Mouse (Mus musculus) heart, embryonic 10.5 days (tissue): ENCODE results near the gene Dhx30. TPM values are rescaled to one million over a fixed set of nuclear protein-coding genes. Genes with fewer than 3 reads are reported as not detected.
"Not testable (repeated sequence)": the region's sequence is repeated elsewhere in the genome, so short reads cannot be mapped to it uniquely, and the experiment has no call there.

Experiments used
- DNase-seq: peaks from one replicate; pipeline ENCODE4 v3.0.0-alpha.2; 2017; ENCODE audit warnings: low spot score
- H3K27ac ChIP-seq: fragments of 300-500 bp; sonication (generic); 2 replicates; pipeline ENCODE4 v1.5.1; 2016; ENCODE audit warnings: mild to moderate bottlenecking
- H3K27me3 ChIP-seq: fragments of 300-500 bp; sonication (generic); 2 replicates; pipeline ENCODE4 v1.6.1; 2016; ENCODE audit warnings: mild to moderate bottlenecking; ENCODE audit not compliant: poor library complexity, insufficient read depth, severe bottlenecking
- H3K36me3 ChIP-seq: fragments of 300-500 bp; sonication (generic); 2 replicates; pipeline ENCODE4 v1.6.1; 2016; ENCODE audit warnings: mild to moderate bottlenecking, moderate library complexity
- H3K4me1 ChIP-seq: fragments of 300-500 bp; sonication (generic); 2 replicates; pipeline ENCODE4 v1.6.1; 2016; ENCODE audit warnings: mild to moderate bottlenecking
- H3K4me3 ChIP-seq: fragments of 300-500 bp; sonication (generic); 2 replicates; pipeline ENCODE4 v1.5.1; 2016; ENCODE audit warnings: mild to moderate bottlenecking, moderate library complexity
- H3K9me3 ChIP-seq: fragments of 300-500 bp; sonication (generic); 2 replicates; pipeline ENCODE4 v1.6.1; 2016; ENCODE audit warnings: mild to moderate bottlenecking, moderate library complexity
- WGBS: fragments of 180-500 bp; shearing (Covaris S2); methylation state at CpG from one replicate; pipeline ENCODE4 v1.1.7; 2016; 5-methylcytosine and 5-hydroxymethylcytosine counted together
- polyA plus RNA-seq: library from polyadenylated mRNA; unstranded; fragments of >200 nt; fragmentation: Nextera tagmentation; extraction: Ambion mirVana; gene quantifications from 2 replicates; pipeline ENCODE4 v1.2.1, GENCODE M21; 2016

Gene Dhx30
- polyA plus RNA-seq, 1 experiment from 2014 or later = 141 TPM

DNA sequence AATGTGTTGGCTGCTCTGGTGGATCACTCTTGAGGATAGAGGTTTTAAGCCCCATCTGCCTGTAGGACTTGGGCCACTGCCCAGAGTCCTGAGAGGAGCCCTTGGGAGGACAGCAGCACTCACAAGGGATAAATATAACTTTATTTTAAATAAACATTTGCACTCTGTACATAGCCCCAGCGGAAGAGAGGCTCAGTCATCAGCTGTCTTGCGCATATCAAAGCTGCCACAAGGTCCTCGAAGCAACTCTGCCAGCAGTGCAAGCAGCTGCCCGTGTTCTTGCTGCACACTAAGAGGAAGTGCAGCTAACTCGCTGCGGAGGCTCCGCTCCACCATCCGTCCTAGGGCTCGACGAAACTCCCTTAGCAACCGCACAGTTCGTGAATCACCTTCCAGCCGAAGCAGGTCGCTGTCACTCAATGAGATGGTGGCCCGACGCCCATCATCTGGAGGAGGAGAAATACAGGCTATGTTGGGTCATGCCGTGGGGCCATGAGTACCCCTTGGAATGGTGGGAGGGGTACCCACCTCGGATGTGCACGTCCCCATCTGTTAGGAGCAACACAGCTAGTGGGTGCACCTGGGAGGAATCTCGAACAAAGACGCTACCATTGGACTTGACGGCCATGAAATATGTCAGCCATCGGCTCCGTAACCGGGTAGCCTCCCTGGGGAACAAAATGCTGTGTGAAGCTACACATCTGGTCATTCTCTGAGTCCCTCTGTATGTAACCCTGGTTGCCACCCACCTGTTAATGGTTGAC is 33.2 kb downstream of the Dhx30 start:
- Histone ChIP-seq H3K27me3 (no peaks in the 10 kb centered on the region), H3K4me1 (0 out of 2 replicates have a peak, but pooled peaks cover 3% of the 10 kb centered on the region), H3K4me3 (no peak overlapping the region), H3K9me3 (no peaks in the 10 kb centered on the region), H3K36me3 (peaks cover 98% of the 10 kb centered on the region), H3K27ac (no peak overlapping the region)
- DNase-seq = no peak
- WGBS = 92% methylated on average over 25 of the region's 25 CpGs

DNA sequence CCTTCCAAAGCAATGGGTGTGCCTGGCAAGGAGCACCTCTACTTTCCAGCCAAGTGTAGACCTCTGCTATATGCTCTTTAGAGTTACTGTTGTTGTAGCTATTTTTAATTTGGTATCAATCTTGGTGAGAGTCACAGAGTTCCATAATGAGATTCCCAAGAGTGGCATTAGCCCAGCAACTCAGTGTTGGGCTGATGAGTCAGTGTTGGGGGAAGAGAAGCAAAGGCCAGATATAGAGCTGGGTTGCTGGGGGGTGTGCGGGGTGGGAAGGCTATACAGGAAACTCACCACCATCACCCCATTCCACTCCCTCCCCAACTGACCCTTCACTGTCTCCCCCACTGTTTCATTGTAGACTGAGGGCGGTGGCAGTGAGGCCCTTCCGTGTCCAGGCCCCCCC is 36.6 kb downstream of the Dhx30 start:
- 83% methylated on average over 3 of the region's 3 CpGs for WGBS
- DNase-seq = no peak
- Histone ChIP-seq H3K27ac (no peak overlapping the region), H3K4me3 (no peak overlapping the region), H3K36me3 (peaks cover 82% of the 10 kb centered on the region), H3K27me3 (no peaks in the 10 kb centered on the region), H3K9me3 (no peaks in the 10 kb centered on the region), H3K4me1 (peaks cover 3% of the 10 kb centered on the region; the same call in 1 of the 2 replicates)

DNA sequence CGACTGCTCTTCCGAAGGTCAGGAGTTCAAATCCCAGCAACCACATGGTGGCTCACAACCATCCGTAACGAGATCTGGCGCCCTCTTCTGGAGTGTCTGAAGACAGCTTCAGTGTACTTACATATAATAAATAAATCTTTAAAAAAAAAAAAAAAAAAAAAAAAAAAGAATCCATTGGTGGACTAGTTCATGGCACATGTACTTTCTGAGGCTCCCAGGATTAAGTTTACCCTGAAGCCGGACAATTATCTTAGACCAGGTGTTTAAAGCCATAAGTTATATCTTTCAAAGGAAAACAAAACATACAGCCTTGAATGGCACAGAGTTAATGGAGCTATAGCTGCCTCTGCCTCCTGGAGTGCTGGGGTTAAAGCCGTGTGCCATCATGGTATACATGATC is 41.2 kb downstream of the Dhx30 start:
- H3K36me3 ChIP-seq = peaks cover 75% of the 10 kb centered on the region
- WGBS = 77% methylated on average over 4 of the region's 7 CpGs

DNA sequence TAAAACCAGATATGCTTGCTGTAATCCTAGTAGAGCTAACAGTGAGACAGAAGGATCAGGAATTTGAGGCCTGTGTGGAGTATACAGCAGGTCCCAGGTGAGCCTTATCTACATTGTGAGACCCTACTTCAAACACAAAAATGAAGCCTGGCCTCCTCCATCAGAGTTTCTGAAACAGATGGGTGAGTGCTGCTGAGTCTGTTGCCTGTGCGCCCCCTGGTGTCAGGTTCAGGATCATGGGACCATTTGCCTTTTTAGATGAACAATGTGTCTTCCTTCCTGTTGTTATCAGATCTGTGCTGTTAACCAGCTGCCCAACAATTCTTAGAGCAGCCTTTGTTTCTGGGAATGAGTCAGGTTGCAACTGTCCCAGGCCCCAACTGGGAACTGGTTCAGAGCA is 45.8 kb downstream of the Dhx30 start:
- H3K4me3 ChIP-seq = no peak overlapping the region
- peaks cover 83% of the 10 kb centered on the region for H3K36me3 ChIP-seq
- WGBS = 9% methylated on average over 1 of the region's 1 CpGs
- H3K9me3 ChIP-seq = no peaks in the 10 kb centered on the region
- H3K4me1 ChIP-seq = 0 out of 2 replicates have a peak, but pooled peaks cover 2% of the 10 kb centered on the region
- no peak overlapping the region for H3K27ac ChIP-seq
- DNase-seq = no peak
- H3K27me3 ChIP-seq = no peaks in the 10 kb centered on the region

More for the DNA sequence above, 41.2 kb downstream of the Dhx30 start:
- not testable (repeated sequence) for H3K4me1 ChIP-seq, H3K9me3 ChIP-seq, H3K27ac ChIP-seq, DNase-seq, H3K27me3 ChIP-seq, H3K4me3 ChIP-seq

DNA sequence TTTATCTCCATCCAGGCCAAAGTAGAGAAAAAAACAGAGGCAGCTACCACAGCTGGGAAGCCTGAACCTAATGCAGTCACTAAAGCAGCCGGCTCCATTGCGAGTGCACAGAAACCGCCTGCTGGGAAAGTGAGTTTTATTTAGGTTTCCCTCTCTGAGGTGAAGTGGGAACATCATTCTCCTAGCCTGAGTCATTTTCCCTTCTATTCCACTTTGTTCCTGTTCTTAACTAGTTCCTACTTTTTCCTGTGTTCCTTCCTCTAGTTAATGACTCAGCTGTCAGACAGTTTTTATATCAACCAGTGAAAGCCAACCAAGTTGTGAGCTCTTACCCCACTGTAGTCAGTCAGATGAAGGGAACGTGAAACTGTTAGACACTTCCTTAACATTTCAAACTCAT is 46.6 kb downstream of the Dhx30 start:
- H3K4me1 ChIP-seq = 0 out of 2 replicates have a peak, but pooled peaks cover 2% of the 10 kb centered on the region
- no peak overlapping the region for H3K4me3 ChIP-seq
- H3K27me3 ChIP-seq = no peaks in the 10 kb centered on the region
- no peak for DNase-seq
- H3K36me3 ChIP-seq = peaks cover 86% of the 10 kb centered on the region
- WGBS = 69% methylated on average over 4 of the region's 4 CpGs
- no peaks in the 10 kb centered on the region for H3K9me3 ChIP-seq
- H3K27ac ChIP-seq = no peak overlapping the region

DNA sequence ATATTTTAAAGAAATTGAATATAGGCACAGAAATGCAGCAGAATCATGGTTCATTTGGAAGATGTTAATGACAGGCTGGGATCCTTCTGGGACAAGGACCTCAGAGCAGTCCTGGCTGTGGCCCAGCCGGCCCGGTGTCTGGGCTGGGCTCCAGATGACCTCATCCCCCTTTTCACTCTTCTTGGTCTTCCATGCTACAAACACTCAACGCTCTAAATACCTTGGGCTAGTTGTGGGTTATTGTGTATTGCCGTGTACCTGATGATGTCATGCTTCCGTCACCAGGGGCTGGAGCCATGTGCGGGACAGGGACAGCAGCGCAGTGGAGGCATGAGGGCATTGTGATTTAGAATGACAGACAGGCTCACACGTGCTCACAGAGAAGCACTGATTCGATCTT is 47.3 kb downstream of the Dhx30 start:
- no peaks in the 10 kb centered on the region for H3K27me3 ChIP-seq
- H3K27ac ChIP-seq = no peak overlapping the region
- no peak for DNase-seq
- H3K36me3 ChIP-seq = peaks cover 86% of the 10 kb centered on the region
- 76% methylated on average over 9 of the region's 9 CpGs for WGBS
- no peaks in the 10 kb centered on the region for H3K9me3 ChIP-seq
- H3K4me3 ChIP-seq = no peak overlapping the region
- H3K4me1 ChIP-seq = 0 out of 2 replicates have a peak, but pooled peaks cover 2% of the 10 kb centered on the region

DNA sequence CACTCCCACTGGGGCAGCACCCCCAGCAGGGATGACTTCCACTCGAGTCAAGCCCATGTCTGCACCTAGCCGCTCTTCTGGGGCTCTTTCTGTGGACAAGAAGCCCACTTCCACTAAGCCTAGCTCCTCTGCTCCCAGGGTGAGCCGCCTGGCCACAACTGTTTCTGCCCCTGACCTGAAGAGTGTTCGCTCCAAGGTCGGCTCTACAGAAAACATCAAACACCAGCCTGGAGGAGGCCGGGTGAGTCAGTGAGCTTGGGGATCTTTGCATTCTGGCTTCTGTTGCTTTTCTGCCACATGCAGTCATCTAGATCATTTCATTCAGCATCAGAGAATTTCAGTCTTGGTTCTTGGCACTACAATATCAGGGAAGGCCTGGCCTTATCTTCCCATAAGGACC is 48.9 kb downstream of the Dhx30 start:
- Histone ChIP-seq H3K9me3 (no peaks in the 10 kb centered on the region), H3K36me3 (peaks cover 80% of the 10 kb centered on the region), H3K4me1 (0 out of 2 replicates have a peak, but pooled peaks cover 2% of the 10 kb centered on the region), H3K4me3 (no peak overlapping the region), H3K27ac (no peak overlapping the region), H3K27me3 (no peaks in the 10 kb centered on the region)
- DNase-seq = no peak
- 86% methylated on average over 6 of the region's 6 CpGs for WGBS

DNA sequence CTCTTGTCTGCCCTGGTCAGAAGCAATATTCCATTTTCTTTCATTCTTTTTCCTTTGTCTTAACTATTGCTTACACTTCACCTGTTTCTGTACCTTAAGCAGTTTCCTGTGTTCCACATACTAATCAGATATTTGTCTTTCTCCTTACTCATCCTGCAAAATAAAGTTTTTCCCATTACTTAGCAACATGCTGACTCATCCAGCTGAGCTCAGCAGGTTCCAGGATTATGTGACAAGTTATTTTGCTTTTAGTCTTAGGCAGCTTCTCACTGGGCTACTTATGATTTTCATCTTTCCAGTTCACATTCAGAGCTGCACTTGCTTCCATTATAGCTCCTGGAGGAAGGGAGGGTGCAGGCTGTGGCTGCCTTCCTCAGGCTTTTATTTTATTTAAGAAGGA is 53.0 kb downstream of the Dhx30 start:
- H3K36me3 ChIP-seq = peaks cover 42% of the 10 kb centered on the region
- H3K4me3 ChIP-seq = no peak overlapping the region
- no peaks in the 10 kb centered on the region for H3K4me1 ChIP-seq
- DNase-seq = no peak
- no peak overlapping the region for H3K27ac ChIP-seq
- no peaks in the 10 kb centered on the region for H3K9me3 ChIP-seq
- H3K27me3 ChIP-seq = no peaks in the 10 kb centered on the region

DNA sequence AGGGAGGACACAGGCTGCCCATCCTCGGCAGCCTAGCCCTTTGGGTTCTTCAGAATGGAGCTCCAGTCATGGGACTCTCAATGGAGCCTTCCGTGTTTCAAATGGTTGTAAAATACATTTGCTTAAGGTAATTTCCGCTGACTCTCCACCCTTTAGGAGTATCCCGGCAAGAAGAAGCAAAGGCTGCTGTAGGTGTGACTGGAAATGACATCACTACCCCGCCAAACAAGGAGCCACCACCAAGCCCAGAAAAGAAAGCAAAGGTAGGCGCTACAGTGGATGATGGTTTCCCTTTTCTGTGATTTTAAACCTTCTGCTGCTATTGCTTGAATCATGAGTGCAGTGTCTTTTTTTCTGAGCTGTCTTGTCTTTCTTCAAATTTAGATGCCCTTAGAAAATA is 54.8 kb downstream of the Dhx30 start:
- no peaks in the 10 kb centered on the region for H3K4me1 ChIP-seq
- 90% methylated on average over 6 of the region's 6 CpGs for WGBS
- H3K27me3 ChIP-seq = no peaks in the 10 kb centered on the region
- H3K36me3 ChIP-seq = peaks cover 24% of the 10 kb centered on the region
- DNase-seq = no peak
- H3K9me3 ChIP-seq = no peaks in the 10 kb centered on the region
- H3K27ac ChIP-seq = no peak overlapping the region
- H3K4me3 ChIP-seq = no peak overlapping the region

DNA sequence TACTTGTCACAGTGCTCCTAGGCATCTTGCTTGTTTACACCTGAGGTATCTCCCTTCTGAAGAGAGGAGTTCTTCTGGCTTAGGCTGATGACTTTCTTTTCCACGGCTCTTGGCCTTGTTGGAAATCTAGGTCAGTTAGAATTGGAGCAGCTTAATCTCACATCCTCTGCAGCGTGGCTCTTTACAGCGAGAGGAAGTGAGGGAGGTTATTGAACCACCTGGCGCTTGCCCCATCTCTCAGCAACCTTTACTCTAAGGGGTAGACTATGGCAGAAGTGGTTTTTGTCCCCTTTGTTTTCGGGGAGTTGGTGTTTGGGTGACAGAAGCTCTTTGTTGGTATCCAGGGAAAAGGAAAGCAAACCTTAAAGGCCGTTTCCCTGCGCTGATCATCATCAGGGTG is 55.2 kb downstream of the Dhx30 start:
- no peak for DNase-seq
- WGBS = 85% methylated on average over 7 of the region's 7 CpGs
- peaks cover 20% of the 10 kb centered on the region for H3K36me3 ChIP-seq
- H3K9me3 ChIP-seq = no peaks in the 10 kb centered on the region
- no peak overlapping the region for H3K27ac ChIP-seq
- no peaks in the 10 kb centered on the region for H3K4me1 ChIP-seq
- no peak overlapping the region for H3K4me3 ChIP-seq
- no peaks in the 10 kb centered on the region for H3K27me3 ChIP-seq

DNA sequence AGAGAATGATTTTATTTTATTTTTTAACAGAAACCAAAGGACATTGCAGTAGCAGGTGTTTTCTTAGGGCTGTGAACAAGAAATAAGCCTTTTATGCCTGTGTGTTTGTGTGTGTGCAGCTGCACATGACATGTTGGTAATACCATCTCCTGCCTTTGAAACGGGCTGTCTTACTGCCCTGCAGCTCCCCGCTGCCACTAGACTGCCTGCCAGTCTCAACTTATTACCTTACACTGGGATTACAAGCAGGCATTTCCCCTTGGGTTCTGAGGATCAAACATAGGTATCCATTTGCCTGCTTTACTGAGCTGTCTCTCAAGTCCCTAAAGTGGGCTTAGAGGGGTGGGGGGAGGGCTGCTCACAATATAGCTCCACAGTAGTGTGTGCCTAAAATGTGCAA is 56.9 kb downstream of the Dhx30 start:
- H3K36me3 ChIP-seq = peaks cover 13% of the 10 kb centered on the region
- DNase-seq = no peak
- no peak overlapping the region for H3K4me3 ChIP-seq
- H3K9me3 ChIP-seq = no peaks in the 10 kb centered on the region
- H3K27ac ChIP-seq = no peak overlapping the region
- WGBS = 80% methylated on average over 2 of the region's 2 CpGs
- H3K4me1 ChIP-seq = no peaks in the 10 kb centered on the region
- H3K27me3 ChIP-seq = no peaks in the 10 kb centered on the region

DNA sequence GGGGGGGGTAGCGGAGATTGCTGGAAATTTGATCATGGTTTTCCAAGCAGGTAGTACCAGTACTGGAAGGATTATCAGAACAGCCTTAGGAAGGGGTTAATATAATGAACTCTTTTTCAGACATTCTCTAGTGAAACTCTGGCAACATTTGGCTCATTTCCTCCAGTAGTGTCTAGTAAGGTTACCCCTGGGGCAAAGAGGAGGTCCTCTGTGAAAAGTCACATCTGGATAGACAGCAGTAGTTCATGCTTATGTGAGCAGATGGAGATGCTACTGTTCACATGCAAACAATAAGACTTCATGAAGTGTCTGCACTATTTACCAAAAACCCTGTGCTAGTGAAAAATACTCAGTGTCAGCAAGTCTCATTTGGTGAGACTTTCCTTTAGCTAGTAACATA is 60.4 kb downstream of the Dhx30 start:
- Histone ChIP-seq H3K36me3 (peaks cover 6% of the 10 kb centered on the region; the same call in 1 of the 2 replicates), H3K4me1 (peaks cover 11% of the 10 kb centered on the region; the same call in 1 of the 2 replicates), H3K9me3 (no peaks in the 10 kb centered on the region), H3K4me3 (no peak overlapping the region), H3K27ac (no peak overlapping the region), H3K27me3 (no peaks in the 10 kb centered on the region)
- WGBS = 90% methylated on average over 1 of the region's 1 CpGs
- DNase-seq = no peak

DNA sequence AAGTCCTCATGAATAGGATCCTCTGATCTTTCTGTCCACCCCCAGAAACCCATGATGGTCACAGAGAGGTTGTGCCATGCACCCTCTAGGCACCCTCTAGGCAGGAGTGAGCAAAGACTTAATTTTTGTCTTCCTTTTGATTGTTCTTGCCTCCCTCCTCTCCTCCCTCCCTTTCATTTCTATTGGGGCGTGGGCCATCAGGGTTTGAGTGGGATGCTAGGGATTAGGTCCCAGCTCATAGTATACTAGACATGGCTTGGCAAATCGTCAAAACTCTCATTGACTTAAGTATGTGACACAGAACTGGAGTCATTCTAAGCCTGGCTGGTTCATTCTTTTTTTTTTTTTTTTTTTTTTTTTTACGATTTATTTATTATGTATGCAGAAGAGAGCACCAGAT is 62.8 kb downstream of the Dhx30 start:
- Histone ChIP-seq H3K27ac (no peak overlapping the region), H3K9me3 (no peaks in the 10 kb centered on the region), H3K36me3 (peaks cover 6% of the 10 kb centered on the region; the same call in 1 of the 2 replicates), H3K4me3 (no peak overlapping the region), H3K4me1 (peaks cover 12% of the 10 kb centered on the region; the same call in 1 of the 2 replicates), H3K27me3 (no peaks in the 10 kb centered on the region)
- WGBS = 67% methylated on average over 3 of the region's 3 CpGs
- no peak for DNase-seq

DNA sequence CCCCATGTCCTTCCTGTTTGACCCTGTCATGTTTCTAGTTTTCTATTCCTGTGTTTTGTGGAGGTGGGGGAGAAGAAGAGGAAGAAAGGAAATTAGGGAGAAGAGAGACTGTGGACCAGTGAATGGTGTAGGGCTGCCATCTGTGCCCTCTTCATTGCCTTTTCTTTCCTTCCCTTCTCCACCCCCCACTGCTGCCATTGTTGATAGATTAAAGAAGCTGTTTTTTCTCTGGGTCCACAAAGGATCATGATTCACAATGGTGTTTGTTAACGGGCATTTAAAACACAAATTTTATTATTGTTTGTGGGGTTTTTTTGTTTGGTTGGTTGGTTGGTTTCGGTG is 63.6 kb downstream of the Dhx30 start:
- Histone ChIP-seq H3K27ac (no peak overlapping the region), H3K4me3 (no peak overlapping the region), H3K36me3 (peaks cover 6% of the 10 kb centered on the region; the same call in 1 of the 2 replicates), H3K9me3 (no peaks in the 10 kb centered on the region), H3K4me1 (peaks cover 12% of the 10 kb centered on the region; the same call in 1 of the 2 replicates), H3K27me3 (no peaks in the 10 kb centered on the region)
- DNase-seq = no peak
- 83% methylated on average over 2 of the region's 2 CpGs for WGBS
